Mouse (Mus musculus) embryonic fibroblast, embryonic 13.5 days (primary cell): ENCODE data around the gene Capn15. TPM values are rescaled to one million over a fixed set of nuclear protein-coding genes. Genes with fewer than 3 reads are reported as not detected.

Experiments used
- H3K27ac ChIP-seq: 2 replicates; pipeline ENCODE4 v1.5.1; 2012; ENCODE audit warnings: low read length, control low read depth, inconsistent platforms; ENCODE audit not compliant: insufficient read depth
- H3K4me1 ChIP-seq: 2 replicates; pipeline ENCODE4 v1.6.1; 2011; ENCODE audit warnings: low read length; ENCODE audit not compliant: control insufficient read depth, insufficient read depth
- H3K4me3 ChIP-seq: 2 replicates; pipeline ENCODE4 v1.5.1; 2011; ENCODE audit warnings: mild to moderate bottlenecking, control low read depth, low read length; ENCODE audit not compliant: insufficient read depth
- CTCF ChIP-seq: IDR thresholded peaks from 2 replicates; pipeline ENCODE4 v1.5.1; 2011; ENCODE audit warnings: mild to moderate bottlenecking, control low read depth, low read length, moderate library complexity, borderline replicate concordance; ENCODE audit not compliant: insufficient read depth
- POLR2A ChIP-seq: IDR thresholded peaks from 2 replicates; pipeline ENCODE4 v1.6.1; 2011; ENCODE audit warnings: low read depth, mild to moderate bottlenecking, control low read depth, low read length, moderate library complexity
- polyA plus RNA-seq: library from polyadenylated mRNA; stranded (reverse); fragments of >200 nt; gene quantifications from 2 replicates; pipeline ENCODE4 v1.2.4, GENCODE M21; 2011; ENCODE audit warnings: low read depth; ENCODE audit not compliant: missing spikeins, insufficient read length

Gene Capn15
- polyA plus RNA-seq, 1 experiment = 10.9 TPM

DNA sequence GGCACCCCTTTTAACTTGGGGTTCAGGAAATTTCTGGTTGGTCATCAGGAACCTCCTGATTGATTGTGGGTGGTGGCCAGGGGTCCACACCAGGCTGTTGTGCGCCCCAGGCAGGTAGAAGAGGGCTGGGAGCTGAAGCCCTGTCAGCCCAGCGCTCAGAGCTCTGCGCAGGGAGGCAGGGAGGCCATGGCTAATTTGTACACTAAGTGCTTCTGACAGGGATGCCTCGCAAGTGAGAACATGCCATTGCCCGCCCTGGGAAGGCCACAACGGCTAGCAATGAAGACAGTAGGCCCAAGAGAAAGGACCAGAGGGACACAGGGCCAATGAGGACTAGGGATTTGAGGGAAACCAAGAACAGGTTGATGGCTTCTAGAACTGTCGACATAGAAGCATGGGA, 29.0 kb downstream of the Capn15 start:
- no peak for TF ChIP-seq POLR2A
- TF ChIP-seq CTCF = no peak
- Histone ChIP-seq H3K4me1 (no peaks in the 10 kb centered on the region), H3K4me3 (no peak overlapping the region), H3K27ac (no peak overlapping the region)

DNA sequence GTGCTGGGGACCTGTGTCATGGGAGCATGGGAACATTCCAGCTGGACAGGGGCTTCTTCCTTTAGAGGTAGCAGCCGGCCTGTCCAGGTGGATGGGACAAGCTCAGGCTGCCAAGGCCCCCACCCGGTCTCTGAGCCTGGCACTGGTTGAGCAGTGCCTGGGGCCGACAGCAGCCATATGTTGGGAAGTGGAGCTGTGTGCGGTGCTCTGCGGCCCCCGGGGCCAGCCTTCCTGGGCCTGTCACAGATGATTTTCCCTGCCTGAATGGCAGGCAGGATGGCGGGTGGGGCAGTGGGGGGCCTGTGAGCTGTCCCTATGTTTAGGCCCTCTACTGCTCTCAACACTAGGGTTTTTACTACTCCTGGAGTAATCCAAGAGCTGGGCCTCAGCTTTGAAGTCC, 29.4 kb downstream of the Capn15 start:
- H3K27ac ChIP-seq = no peak overlapping the region
- TF ChIP-seq POLR2A = no peak
- TF ChIP-seq CTCF = no peak
- H3K4me1 ChIP-seq = no peaks in the 10 kb centered on the region
- H3K4me3 ChIP-seq = no peak overlapping the region

DNA sequence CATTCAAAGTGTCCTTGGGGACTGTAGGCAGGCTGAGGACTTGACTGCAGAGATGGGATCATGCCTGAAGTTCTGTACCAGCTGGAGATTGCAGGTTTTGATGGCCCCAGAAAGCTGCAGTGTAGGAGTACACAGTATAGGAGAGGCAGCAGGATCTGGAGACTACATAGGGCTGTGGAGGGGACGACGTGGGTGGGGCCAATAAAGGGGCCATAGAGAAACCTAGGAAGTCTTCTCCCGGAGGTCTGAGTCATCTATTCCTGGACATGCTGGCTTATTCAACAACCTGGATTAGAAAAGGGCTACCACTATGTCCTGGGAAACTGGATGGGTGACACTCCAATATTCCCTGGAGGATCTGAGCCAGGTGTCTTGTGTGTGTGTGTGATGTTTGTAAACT, 29.9 kb downstream of the Capn15 start:
- Histone ChIP-seq H3K4me3 (no peak overlapping the region), H3K4me1 (no peaks in the 10 kb centered on the region), H3K27ac (no peak overlapping the region)
- TF ChIP-seq CTCF (no peak), POLR2A (no peak)

DNA sequence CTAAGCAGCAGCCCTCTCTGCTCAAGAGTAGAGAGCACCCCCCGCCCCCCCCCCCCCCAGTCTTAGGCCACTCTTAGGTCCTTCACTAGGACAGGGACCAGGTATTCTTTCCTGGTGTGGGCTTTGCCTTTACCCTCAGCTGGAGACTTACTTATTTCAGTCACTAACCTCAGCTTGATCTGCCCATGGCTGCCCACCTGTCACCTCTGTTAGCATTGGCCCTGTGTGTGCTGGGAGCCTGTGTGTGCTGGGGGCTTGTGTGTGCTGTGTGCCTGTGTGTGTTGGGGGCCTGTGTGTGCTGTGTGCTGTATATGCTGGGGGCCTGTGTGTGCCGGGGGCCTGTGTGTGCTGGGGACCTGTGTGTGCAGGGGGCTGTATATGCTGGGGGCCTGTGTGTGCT, 30.9 kb downstream of the Capn15 start:
- TF ChIP-seq POLR2A = no peak
- TF ChIP-seq CTCF = no peak
- Histone ChIP-seq H3K4me3 (no peak overlapping the region), H3K27ac (no peak overlapping the region), H3K4me1 (no peaks in the 10 kb centered on the region)

DNA sequence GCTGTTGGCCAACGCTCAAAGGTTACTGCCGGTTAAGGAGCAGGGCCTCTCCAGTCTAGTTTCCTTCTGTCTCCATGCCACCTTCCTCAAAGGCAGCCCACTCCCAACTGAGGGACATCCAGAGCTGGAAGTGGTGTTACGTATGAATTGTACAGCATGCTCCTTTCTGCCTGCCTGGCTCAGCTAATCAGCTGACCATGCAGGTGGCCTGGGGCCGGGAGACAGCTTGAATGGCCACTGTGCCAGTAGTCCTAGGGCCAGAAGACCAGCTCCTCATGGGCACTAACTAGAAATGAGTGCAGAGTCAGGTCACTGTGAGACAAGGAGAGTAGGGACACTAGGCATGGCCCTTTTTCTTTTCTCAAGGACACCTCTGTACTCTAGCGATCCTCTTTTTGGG, 32.4 kb downstream of the Capn15 start:
- no peak overlapping the region for H3K27ac ChIP-seq
- TF ChIP-seq CTCF (no peak), POLR2A (no peak)
- H3K4me3 ChIP-seq = no peak overlapping the region
- H3K4me1 ChIP-seq = no peaks in the 10 kb centered on the region

- H3K27ac ChIP-seq = no peak within 1 kb of the TSS
- H3K4me1 ChIP-seq = no peaks in the 10 kb centered on the region
- TF ChIP-seq POLR2A (no peak), CTCF (no peak)
- peak within 1 kb of the TSS; percentile 30 for H3K4me3 ChIP-seq
These were observed 33.6 kb downstream of the Capn15 start, which contains the start of gene A930017K11Rik for GRCm38 (mm10) chr17:25951803-25952623. Gene A930017K11Rik, minus strand, starts transcription at chr17:25952565.

DNA sequence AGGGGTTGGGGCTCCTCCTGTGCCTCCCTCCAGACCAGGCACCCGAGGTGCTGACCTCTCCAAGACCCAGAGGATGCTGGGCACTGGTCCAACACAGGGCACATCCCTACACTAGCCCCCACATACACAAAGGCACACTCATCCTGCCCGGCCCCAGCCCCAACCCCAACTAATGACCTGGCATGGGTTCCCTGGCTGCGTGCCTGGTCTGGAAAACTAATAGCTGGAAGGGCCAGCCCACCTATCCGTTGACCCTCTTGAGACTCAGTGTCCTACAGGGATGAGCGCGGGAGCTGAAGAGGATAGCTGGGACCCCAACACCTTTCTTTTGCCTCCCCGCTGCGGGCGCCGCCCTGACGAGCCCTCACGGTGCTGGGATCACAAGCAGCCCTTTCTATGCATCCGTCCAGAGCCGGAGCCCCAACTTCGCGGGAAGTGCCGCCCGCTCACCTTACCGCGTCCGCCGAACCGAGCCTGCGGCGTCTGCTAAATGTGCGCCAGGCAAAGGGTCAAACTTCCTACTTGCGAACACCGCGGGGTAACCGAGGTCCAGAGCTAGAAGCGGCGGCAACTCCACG, 34.3 kb downstream of the Capn15 start:
- H3K27ac ChIP-seq = no peak overlapping the region
- H3K4me3 ChIP-seq = peak overlapping the region; percentile 30
- no peaks in the 10 kb centered on the region for H3K4me1 ChIP-seq
- TF ChIP-seq POLR2A (no peak), CTCF (no peak)

GRCm38 (mm10) chr17:25950706-25951105, 34.9 kb downstream of the Capn15 start:
- Histone ChIP-seq H3K4me1 (no peaks in the 10 kb centered on the region), H3K27ac (no peak overlapping the region), H3K4me3 (no peak overlapping the region)
- no peak for TF ChIP-seq CTCF
- no peak for TF ChIP-seq POLR2A

DNA sequence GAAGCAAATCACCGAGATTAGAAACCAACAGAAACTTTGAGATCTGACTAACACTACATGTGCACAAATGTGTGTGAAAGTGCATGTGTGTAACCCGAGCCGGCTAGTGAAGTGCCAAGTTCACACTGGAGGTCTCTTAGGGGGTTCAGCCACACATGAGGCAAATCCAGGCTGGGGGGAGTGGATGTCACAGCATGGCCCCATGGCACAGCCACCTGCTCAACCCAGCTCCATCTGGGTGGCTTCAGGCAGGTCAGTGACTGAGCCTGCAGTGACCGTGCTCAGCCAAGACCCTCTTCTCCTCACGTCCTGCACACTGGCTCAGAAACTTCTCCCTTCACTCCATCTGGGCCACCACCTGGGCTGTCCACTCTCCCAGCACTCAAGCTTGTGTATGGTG, 35.6 kb downstream of the Capn15 start:
- Histone ChIP-seq H3K27ac (no peak overlapping the region), H3K4me1 (no peaks in the 10 kb centered on the region), H3K4me3 (no peak overlapping the region)
- TF ChIP-seq CTCF = no peak
- no peak for TF ChIP-seq POLR2A

DNA sequence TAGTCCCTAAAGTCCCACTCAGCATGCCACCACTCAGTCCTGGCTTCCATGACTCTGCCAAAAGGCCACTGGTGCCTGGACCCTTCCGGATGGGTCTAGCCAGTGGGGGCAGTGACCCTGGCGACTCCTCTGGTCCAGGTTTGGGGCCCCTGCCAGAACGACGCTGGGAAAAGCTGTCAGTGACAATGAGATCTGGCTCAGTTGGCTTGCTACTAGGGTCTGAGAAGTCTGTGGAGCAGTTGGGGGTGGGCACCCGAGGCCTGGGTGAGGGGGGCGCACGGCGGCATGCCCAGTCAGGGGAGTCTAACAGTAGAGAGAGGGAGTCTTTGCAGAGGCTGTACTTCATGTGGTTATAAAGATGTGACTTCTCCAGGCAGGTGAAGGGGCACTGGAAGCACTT, 37.5 kb downstream of the Capn15 start:
- TF ChIP-seq POLR2A (no peak), CTCF (no peak)
- Histone ChIP-seq H3K27ac (no peak overlapping the region), H3K4me3 (no peak overlapping the region), H3K4me1 (no peaks in the 10 kb centered on the region)
